Mouse (Mus musculus): ENCODE data around the gene Prom1. TPM values are rescaled to one million over a fixed set of nuclear protein-coding genes. Genes with fewer than 3 reads are reported as not detected.
"Not testable (repeated sequence)": the region's sequence is repeated elsewhere in the genome, so short reads cannot be mapped to it uniquely, and the experiment has no call there.

Gene Prom1
- polyA plus RNA-seq (2012; rRNA removed) = 3.1 and 5.9 TPM in 2 replicates

DNA sequence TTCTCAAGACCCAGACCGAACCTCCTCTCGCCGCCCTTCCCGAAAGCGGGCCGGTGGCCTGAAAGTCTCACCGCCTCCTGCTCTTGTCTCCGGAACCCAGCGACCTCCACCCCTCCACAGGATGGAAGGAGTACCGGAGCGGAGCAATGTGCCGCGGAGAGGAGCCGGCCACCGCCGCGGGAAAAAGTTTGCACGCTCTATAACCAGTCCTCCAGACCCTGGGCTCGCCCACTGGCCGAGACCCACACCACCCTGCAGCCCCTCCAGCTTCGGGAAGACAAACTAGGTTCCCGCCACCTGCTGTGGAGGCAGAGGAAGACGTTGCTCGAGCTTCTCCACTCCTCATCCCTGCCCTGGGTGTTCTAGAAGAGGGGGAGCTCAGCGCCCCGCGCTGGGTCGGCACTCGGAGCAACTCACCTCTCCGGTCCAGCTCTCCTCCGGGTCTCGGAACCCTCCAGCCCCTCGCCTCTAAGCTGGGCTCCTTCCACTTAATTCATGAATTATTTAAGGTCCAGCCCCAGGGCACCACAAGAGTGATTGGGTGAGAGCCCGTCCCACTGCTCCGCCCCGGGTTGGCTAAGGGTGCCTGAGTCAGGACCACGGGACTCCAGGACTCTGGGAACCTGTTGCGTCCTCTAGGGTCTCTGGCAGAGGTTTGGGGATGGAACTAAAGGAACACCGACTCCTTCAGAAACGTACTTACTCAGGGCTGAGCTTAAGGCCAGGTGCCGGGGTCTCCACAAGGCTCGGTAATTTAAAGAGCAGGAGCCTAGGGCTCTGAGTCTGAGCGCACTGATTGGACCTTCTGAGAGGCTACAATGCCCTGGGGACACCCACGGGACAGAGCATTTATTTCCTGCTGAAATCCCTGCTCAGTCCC lies at the start of gene Prom1:
Gene Prom1 (minus strand): TSS at position 802 of the 880 bp plus-strand sequence.
- Histone ChIP-seq H3K36me3 (ENCODE audit: control insufficient read depth, insufficient read depth, low read length) (no peaks in the 10 kb centered on the region), H3K27me3 (ENCODE audit: control insufficient read depth, insufficient read depth, low read length) (no peaks in the 10 kb centered on the region), H3K4me1 (ENCODE audit: control insufficient read depth, insufficient read depth, insufficient read length, low read length) (peaks cover 15% of the 10 kb centered on the region), H3K4me3 (ENCODE audit: low read depth, low read length) (peak within 1 kb of the TSS; percentile 81), H3K27ac (ENCODE audit: insufficient read depth, low read depth, low read length) (peak within 1 kb of the TSS; percentile 63; the same call in 1 of the 2 replicates)
- TF ChIP-seq CTCF (IDR thresholded peaks at IDR 0.05; ENCODE audit: extremely low read depth, insufficient read length, insufficient replicate concordance, low read depth, low read length) (no peak), POLR2A (IDR thresholded peaks at IDR 0.05; ENCODE audit: low read depth, low read length) (no peak)
- 3% methylated on average over 44 of the region's 44 CpGs for WGBS

DNA sequence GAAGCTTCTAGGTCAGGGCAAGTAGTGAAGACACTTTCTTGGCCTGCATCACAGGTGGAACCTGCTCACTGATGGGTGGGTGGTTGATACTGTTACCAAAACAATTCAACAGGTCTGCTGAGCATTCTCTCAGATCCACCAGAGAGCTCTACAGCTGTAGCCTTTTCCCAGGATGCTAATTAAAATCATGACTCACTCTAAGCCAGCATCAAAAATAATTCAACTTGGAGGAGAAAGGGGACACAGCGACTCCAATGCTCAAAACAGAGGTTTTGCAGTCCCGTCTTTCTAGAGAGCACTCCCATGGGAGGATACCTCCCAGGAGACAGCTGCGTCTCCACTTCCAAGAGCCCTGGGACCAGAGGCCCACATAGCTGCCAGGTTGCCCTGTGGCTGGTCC lies 45.9 kb upstream of the Prom1 start:
- H3K4me1 ChIP-seq (ENCODE audit: control insufficient read depth, insufficient read depth, insufficient read length, low read length) = no peaks in the 10 kb centered on the region; the same call in none of the 2 replicates
- TF ChIP-seq POLR2A (IDR thresholded peaks at IDR 0.05; ENCODE audit: low read depth, low read length) = no peak
- no peak for TF ChIP-seq CTCF (IDR thresholded peaks at IDR 0.05; ENCODE audit: extremely low read depth, insufficient read length, insufficient replicate concordance, low read depth, low read length)
- WGBS = 86% methylated on average over 3 of the region's 3 CpGs
- H3K4me3 ChIP-seq (ENCODE audit: low read depth, low read length) = no peak overlapping the region
- H3K27ac ChIP-seq (ENCODE audit: insufficient read depth, low read depth, low read length) = no peak overlapping the region
- H3K27me3 ChIP-seq (ENCODE audit: control insufficient read depth, insufficient read depth, low read length) = no peaks in the 10 kb centered on the region; the same call in 1 of the 2 replicates
- H3K36me3 ChIP-seq (ENCODE audit: control insufficient read depth, insufficient read depth, low read length) = no peaks in the 10 kb centered on the region

DNA sequence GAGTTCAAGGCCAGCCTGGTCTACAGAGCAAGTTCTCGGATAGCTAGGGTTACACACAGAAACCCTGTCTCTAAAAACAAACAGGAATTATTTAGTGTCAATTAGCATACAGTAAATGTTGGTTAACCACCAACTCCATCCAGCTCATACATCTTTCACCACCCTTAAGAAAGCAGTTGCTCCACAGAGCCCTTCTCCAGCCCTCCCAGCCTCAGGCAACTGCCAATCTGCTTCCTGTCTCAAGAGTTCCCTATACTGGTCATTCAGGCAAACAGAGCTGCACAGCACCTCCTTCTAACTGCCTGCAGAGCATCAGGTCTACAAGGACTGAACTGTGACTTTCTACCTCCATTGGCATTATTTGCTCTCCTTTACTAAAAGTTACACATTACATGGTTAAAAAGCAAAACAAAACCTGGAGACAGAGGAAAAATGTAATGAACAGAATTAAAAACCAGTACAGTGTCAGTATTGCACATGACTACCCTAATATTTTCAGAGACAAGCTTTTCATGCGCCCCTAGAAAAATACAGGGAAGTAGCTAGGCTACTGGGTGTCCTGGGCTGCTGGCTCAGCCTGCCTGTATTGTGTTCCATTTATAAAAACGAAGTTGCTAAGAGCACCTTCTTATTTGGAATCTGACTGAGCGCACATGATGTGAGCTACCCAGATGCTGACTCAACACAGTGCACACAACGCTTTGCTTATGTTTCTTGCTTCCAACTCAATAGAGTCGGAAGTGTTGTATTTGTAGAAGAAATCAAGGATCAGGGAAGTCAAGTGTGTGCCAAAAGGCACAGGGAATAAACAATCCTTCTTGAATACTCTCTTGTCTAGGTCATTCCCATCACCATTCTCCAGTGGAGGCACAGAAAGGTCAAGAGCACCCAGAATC lies 44.9 kb upstream of the Prom1 start:
- WGBS = 66% methylated on average over 6 of the region's 6 CpGs
- Histone ChIP-seq H3K4me1 (ENCODE audit: control insufficient read depth, insufficient read depth, insufficient read length, low read length) (no peaks in the 10 kb centered on the region; the same call in none of the 2 replicates), H3K27me3 (ENCODE audit: control insufficient read depth, insufficient read depth, low read length) (no peaks in the 10 kb centered on the region; the same call in 1 of the 2 replicates), H3K27ac (ENCODE audit: insufficient read depth, low read depth, low read length) (no peak overlapping the region), H3K36me3 (ENCODE audit: control insufficient read depth, insufficient read depth, low read length) (no peaks in the 10 kb centered on the region), H3K4me3 (ENCODE audit: low read depth, low read length) (no peak overlapping the region)
- TF ChIP-seq POLR2A (IDR thresholded peaks at IDR 0.05; ENCODE audit: low read depth, low read length) = no peak
- no peak for TF ChIP-seq CTCF (IDR thresholded peaks at IDR 0.05; ENCODE audit: extremely low read depth, insufficient read length, insufficient replicate concordance, low read depth, low read length)

DNA sequence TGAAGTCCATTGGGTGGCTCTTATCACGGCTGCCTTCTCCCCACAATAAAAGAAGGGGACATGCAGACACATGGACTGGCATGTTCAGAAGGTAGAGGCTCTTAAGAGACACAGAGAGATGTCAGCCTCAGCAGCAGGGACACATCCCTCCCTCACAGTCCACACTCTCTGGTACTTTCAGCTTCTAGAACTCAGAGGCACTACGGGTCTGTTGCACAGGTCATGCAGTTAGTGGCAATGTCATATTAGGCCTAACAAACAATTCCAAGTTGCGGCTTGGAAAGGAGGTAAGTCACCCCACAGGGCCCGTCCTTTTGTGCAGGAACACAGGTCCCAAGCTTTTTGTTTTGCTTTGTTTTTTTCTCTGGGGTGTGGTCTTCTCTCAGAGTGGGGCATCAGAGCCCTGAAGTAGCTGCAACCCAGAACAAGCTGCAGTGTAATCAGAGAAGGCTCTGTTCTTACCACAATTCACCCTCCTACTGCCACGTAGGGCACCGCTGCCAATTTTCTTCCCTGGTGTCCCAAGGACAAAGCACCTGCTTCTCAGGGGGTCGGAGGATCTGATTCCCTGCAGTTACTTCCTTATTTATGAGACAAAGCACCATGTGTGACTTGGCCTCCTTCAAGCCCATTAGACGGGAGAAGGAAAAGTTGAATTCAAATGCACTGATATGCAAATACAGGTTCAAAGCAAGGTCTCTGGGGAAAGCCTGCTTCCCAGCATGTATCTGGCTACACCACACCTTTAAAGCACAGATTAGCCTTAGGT lies 41.8 kb upstream of the Prom1 start:
- Histone ChIP-seq H3K4me1 (ENCODE audit: control insufficient read depth, insufficient read depth, insufficient read length, low read length) (no peaks in the 10 kb centered on the region; the same call in none of the 2 replicates), H3K36me3 (ENCODE audit: control insufficient read depth, insufficient read depth, low read length) (no peaks in the 10 kb centered on the region), H3K27me3 (ENCODE audit: control insufficient read depth, insufficient read depth, low read length) (no peaks in the 10 kb centered on the region; the same call in 1 of the 2 replicates), H3K27ac (ENCODE audit: insufficient read depth, low read depth, low read length) (peak overlapping the region; percentile 58), H3K4me3 (ENCODE audit: low read depth, low read length) (no peak overlapping the region)
- TF ChIP-seq POLR2A (IDR thresholded peaks at IDR 0.05; ENCODE audit: low read depth, low read length) = no peak
- WGBS = 33% methylated on average over 8 of the region's 8 CpGs

DNA sequence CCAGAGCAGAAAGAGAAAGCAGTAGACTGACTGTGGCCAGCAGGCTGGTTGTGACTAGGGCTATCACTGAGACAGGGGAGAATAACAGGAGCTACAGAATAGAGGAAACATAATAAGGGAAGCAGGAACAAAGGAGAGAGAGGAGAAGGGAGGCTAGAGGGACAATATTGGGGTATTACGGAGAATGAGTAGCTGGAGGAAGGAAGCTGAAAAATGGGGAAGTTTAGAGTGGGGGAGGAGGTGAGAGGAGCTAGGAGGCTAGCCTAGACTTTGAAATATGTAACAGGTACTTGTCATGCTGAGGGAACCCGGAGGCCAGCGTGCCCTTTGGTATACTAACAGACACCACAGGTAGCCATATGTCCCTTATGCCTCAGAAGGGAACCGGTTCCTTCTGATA lies 25.7 kb upstream of the Prom1 start:
- 79% methylated on average over 4 of the region's 4 CpGs for WGBS
- TF ChIP-seq CTCF (IDR thresholded peaks at IDR 0.05; ENCODE audit: extremely low read depth, insufficient read length, insufficient replicate concordance, low read depth, low read length) = no peak
- no peak for TF ChIP-seq POLR2A (IDR thresholded peaks at IDR 0.05; ENCODE audit: low read depth, low read length)

DNA sequence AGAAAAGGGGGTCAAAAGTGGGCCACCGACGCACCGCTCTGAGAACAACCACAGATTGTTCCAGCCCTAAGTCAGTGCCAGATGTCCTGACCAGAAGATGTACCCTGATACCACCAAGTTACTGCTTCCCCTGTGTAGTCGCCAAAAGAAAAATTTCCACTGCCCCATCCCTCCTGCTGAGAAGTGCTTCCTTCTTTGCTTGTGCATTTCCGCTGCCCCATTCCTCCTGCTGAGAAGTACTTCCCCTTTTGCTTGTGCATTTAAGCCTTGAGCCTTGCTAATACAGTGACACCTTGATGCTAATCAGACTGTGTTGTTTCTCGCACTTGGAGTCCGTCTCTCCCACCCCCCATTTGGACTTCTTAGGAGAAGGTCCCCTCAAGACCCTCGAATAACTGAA lies 24.7 kb upstream of the Prom1 start:
- H3K4me3 ChIP-seq (ENCODE audit: low read depth, low read length); H3K27me3 ChIP-seq (ENCODE audit: control insufficient read depth, insufficient read depth, low read length); H3K36me3 ChIP-seq (ENCODE audit: control insufficient read depth, insufficient read depth, low read length); H3K4me1 ChIP-seq (ENCODE audit: control insufficient read depth, insufficient read depth, insufficient read length, low read length); H3K27ac ChIP-seq (ENCODE audit: insufficient read depth, low read depth, low read length): not testable (repeated sequence)
- 97% methylated on average over 8 of the region's 8 CpGs for WGBS

More for the DNA sequence above, 25.7 kb upstream of the Prom1 start:
- H3K27me3 ChIP-seq (ENCODE audit: control insufficient read depth, insufficient read depth, low read length) = no peaks in the 10 kb centered on the region
- no peaks in the 10 kb centered on the region for H3K36me3 ChIP-seq (ENCODE audit: control insufficient read depth, insufficient read depth, low read length)
- no peak overlapping the region for H3K4me3 ChIP-seq (ENCODE audit: low read depth, low read length)
- H3K27ac ChIP-seq (ENCODE audit: insufficient read depth, low read depth, low read length) = no peak overlapping the region
- H3K4me1 ChIP-seq (ENCODE audit: control insufficient read depth, insufficient read depth, insufficient read length, low read length) = no peaks in the 10 kb centered on the region
